In genomic region chr2:151973595-151974562, GRCm38 (mm10) we compare ENCODE assay signal across 8 mouse cellular contexts. TPM values are rescaled to one million over a fixed set of nuclear protein-coding genes. Genes with fewer than 3 reads are reported as not detected.
DNase-seq lines count a peak whose midpoint lies in the region; ATAC-seq lines count a peak whose summit lies in the region.

No protein-coding gene starts in this region.

- ATAC-seq in limb, embryonic 13.5 days (ENCODE audit: low FRiP score, low read depth), result no peak
- ATAC-seq in midbrain, embryonic 15.5 days (replicated peaks), result no peak

- H3K9ac ChIP-seq in limb, embryonic 13.5 days, result peak overlapping the region; percentile 25
- H3K9ac ChIP-seq in midbrain, embryonic 15.5 days, result peak overlapping the region; percentile 31

- H3K4me3 ChIP-seq in heart, embryonic 10.5 days, result peak overlapping the region; percentile 50
- H3K4me3 ChIP-seq in brown adipose tissue, adult 24 weeks (ENCODE audit: insufficient read depth, low read depth, low read length), result peak overlapping the region; percentile 24
- H3K4me3 ChIP-seq in hindbrain, embryonic 10.5 days, result peak overlapping the region; percentile 55
- H3K4me3 ChIP-seq in limb, embryonic 13.5 days, result peak overlapping the region; percentile 29
- H3K4me3 ChIP-seq in midbrain, embryonic 15.5 days, result peak overlapping the region; percentile 37

- peaks cover 58% of the 10 kb centered on the region for H3K4me1 ChIP-seq in heart, embryonic 10.5 days
- H3K4me1 ChIP-seq in brown adipose tissue, adult 24 weeks (ENCODE audit: control insufficient read depth, insufficient read depth, insufficient read length, low read length), result peaks cover 20% of the 10 kb centered on the region
- H3K4me1 ChIP-seq in hindbrain, embryonic 10.5 days (replicated peaks), result peaks cover 94% of the 10 kb centered on the region
- H3K4me1 ChIP-seq in limb, embryonic 13.5 days, result peaks cover 49% of the 10 kb centered on the region
- H3K4me1 ChIP-seq in midbrain, embryonic 15.5 days, result peaks cover 62% of the 10 kb centered on the region

- peak overlapping the region; percentile 30 for H3K27ac ChIP-seq in heart, embryonic 10.5 days
- H3K27ac ChIP-seq in brown adipose tissue, adult 24 weeks (replicated peaks; ENCODE audit: low read depth, low read length), result no peak overlapping the region
- peak overlapping the region; percentile 93 for H3K27ac ChIP-seq in hindbrain, embryonic 10.5 days
- H3K27ac ChIP-seq in limb, embryonic 13.5 days, result no peak overlapping the region
- H3K27ac ChIP-seq in midbrain, embryonic 15.5 days, result peak overlapping the region; percentile 25

- no peaks in the 10 kb centered on the region for H3K9me3 ChIP-seq in heart, embryonic 10.5 days
- no peaks in the 10 kb centered on the region for H3K9me3 ChIP-seq in hindbrain, embryonic 10.5 days
- H3K9me3 ChIP-seq in limb, embryonic 13.5 days, result no peaks in the 10 kb centered on the region
- H3K9me3 ChIP-seq in midbrain, embryonic 15.5 days, result no peaks in the 10 kb centered on the region

- H3K4me2 ChIP-seq in limb, embryonic 13.5 days (replicated peaks), result peak overlapping the region; percentile 51
- H3K4me2 ChIP-seq in midbrain, embryonic 15.5 days, result peak overlapping the region; percentile 66

- 6% methylated on average over 36 of the region's 36 CpGs for WGBS in heart, embryonic 10.5 days
- 4% methylated on average over 36 of the region's 36 CpGs for WGBS in hindbrain, embryonic 10.5 days
- 15% methylated on average over 36 of the region's 36 CpGs for WGBS in limb, embryonic 13.5 days
- WGBS in midbrain, embryonic 15.5 days, result 4% methylated on average over 36 of the region's 36 CpGs

- peaks cover 64% of the 10 kb centered on the region for H3K27me3 ChIP-seq in heart, embryonic 10.5 days (ENCODE audit: insufficient read depth, poor library complexity, severe bottlenecking)
- H3K27me3 ChIP-seq in hindbrain, embryonic 10.5 days (ENCODE audit: insufficient read depth, poor library complexity, severe bottlenecking), result peaks cover 35% of the 10 kb centered on the region
- H3K27me3 ChIP-seq in limb, embryonic 13.5 days, result peaks cover 30% of the 10 kb centered on the region
- H3K27me3 ChIP-seq in midbrain, embryonic 15.5 days (replicated peaks), result no peaks in the 10 kb centered on the region

- H3K36me3 ChIP-seq in heart, embryonic 10.5 days, result peaks cover 13% of the 10 kb centered on the region
- H3K36me3 ChIP-seq in hindbrain, embryonic 10.5 days, result peaks cover 43% of the 10 kb centered on the region
- H3K36me3 ChIP-seq in limb, embryonic 13.5 days, result peaks cover 16% of the 10 kb centered on the region
- no peaks in the 10 kb centered on the region for H3K36me3 ChIP-seq in midbrain, embryonic 15.5 days (replicated peaks)

- no peak for DNase-seq in heart, embryonic 10.5 days (ENCODE audit: low spot score)
- DNase-seq in heart, adult 9 months (ENCODE audit: low spot score in 2 of 2), result no peak
- peak; percentile 53 for DNase-seq in hindbrain, embryonic 10.5 days (ENCODE audit: low spot score)
- peak; percentile 47 for DNase-seq in yolk sac, embryonic 10.5 days (ENCODE audit: low spot score)
- DNase-seq in layer of hippocampus, postnatal 14 days (ENCODE audit: low spot score in 2 of 2), result no peak

RNA-seq across cellular contexts. Expression of gene Fam110a, which starts 6.1 kb away (rescaled TPM):
- polyA plus RNA-seq in heart, embryonic 10.5 days (2016; fragmentation: Nextera tagmentation; extraction: Ambion mirVana), result 11.4 and 16.3 TPM in 2 replicates
- 1.7 and 2.6 TPM in 2 replicates for polyA plus RNA-seq in brown adipose tissue, adult 24 weeks (2012; ENCODE audit: insufficient read depth, insufficient read length, missing spikeins)
- polyA plus RNA-seq in hindbrain, embryonic 10.5 days (2016; fragmentation: Nextera tagmentation; extraction: Ambion mirVana), result 99.4 and 149 TPM in 2 replicates
- 23.0 and 25.4 TPM in 2 replicates for polyA plus RNA-seq in limb, embryonic 13.5 days (2015; fragmentation: Nextera tagmentation; extraction: Ambion mirVana)
- 61.2 and 62.8 TPM in 2 replicates for polyA plus RNA-seq in midbrain, embryonic 15.5 days (2015; fragmentation: Nextera tagmentation; extraction: Ambion mirVana)
- total RNA-seq in layer of hippocampus, postnatal 14 days (2021), result 1 to 10 TPM; 8.2 to 9.5 TPM

RNA-seq across cellular contexts. Expression of gene Slc52a3, which starts 22.4 kb away (rescaled TPM):
- polyA plus RNA-seq in heart, embryonic 10.5 days (2016; fragmentation: Nextera tagmentation; extraction: Ambion mirVana), result 1.2 and 1.3 TPM in 2 replicates
- polyA plus RNA-seq in brown adipose tissue, adult 24 weeks (2012; ENCODE audit: insufficient read depth, insufficient read length, missing spikeins), result 0.42 TPM in 1 of 2 replicates, not detected in the other
- 0.90 and 1.3 TPM in 2 replicates for polyA plus RNA-seq in hindbrain, embryonic 10.5 days (2016; fragmentation: Nextera tagmentation; extraction: Ambion mirVana)
- 1.6 and 1.8 TPM in 2 replicates for polyA plus RNA-seq in limb, embryonic 13.5 days (2015; fragmentation: Nextera tagmentation; extraction: Ambion mirVana)
- 1.3 and 2.2 TPM in 2 replicates for polyA plus RNA-seq in midbrain, embryonic 15.5 days (2015; fragmentation: Nextera tagmentation; extraction: Ambion mirVana)
- total RNA-seq in layer of hippocampus, postnatal 14 days (2021), result 1 to 10 TPM; 3.2 to 3.7 TPM

Comparison
In these comparisons a context has a peak if more than half of its experiments do, and no peak if none do; other contexts are left out.
1. DNase-seq: peak in hindbrain, embryonic 10.5 days (single experiment) and yolk sac, embryonic 10.5 days (single experiment); none in heart, embryonic 10.5 days (single experiment), heart, adult 9 months (0 of 2) and layer of hippocampus, postnatal 14 days (0 of 2).
2. H3K27ac ChIP-seq: peak in heart, embryonic 10.5 days (single experiment), hindbrain, embryonic 10.5 days (single experiment) and midbrain, embryonic 15.5 days (single experiment); none in brown adipose tissue, adult 24 weeks (single experiment) and limb, embryonic 13.5 days (single experiment).
3. Peak in every context shown above with its lines, with median percentiles within 50 percentile points of each other: H3K4me3 ChIP-seq.